Mouse (Mus musculus) liver, embryonic 14.5 days (tissue): Measurements from ENCODE around the gene Myocd.

Source experiments
- CTCF ChIP-seq: IDR thresholded peaks from 2 replicates; pipeline ENCODE4 v1.5.1; 2016; ENCODE audit warnings: antibody characterized with exemption, low read depth, control low read depth
- EP300 ChIP-seq: IDR thresholded peaks from 2 replicates; pipeline ENCODE4 v1.6.1; 2016; ENCODE audit warnings: antibody characterized with exemption, low read depth

DNA sequence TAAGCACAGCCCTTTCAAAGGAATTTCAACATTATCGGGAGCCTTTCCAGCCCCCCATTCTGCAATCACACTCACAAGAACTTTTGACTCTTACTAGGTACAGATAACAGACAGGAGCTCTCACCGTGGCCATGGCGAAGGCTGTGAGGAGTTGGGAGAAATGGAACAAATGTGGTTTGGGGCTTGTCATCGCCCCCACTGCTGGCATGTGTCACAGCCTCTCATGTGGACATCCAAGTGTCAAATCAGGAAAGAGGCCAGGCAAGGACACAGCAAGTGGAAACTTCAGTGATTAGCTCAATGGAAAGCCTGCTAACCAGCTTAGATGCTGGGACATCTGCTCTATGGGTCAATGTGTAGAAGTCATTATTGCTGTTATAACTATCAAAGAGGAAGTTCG lies 64.5 kb downstream of the Myocd start:
- TF ChIP-seq CTCF (no peak), EP300 (no peak)
